Mouse (Mus musculus) heart, postnatal 0 days (tissue): ENCODE measurements around the gene Tnrc6a.

Experiments
- CTCF ChIP-seq: IDR thresholded peaks from 2 replicates; pipeline ENCODE4 v1.5.1; 2016; ENCODE audit warnings: antibody characterized with exemption, control low read depth, low read depth
- EP300 ChIP-seq: IDR thresholded peaks from 2 replicates; pipeline ENCODE4 v1.6.1; 2016; ENCODE audit warnings: antibody characterized with exemption, low read depth

- TF ChIP-seq CTCF = no peak
- no peak for TF ChIP-seq EP300
These were observed 75.5 kb downstream of the Tnrc6a start for GRCm38 (mm10) chr7:123199151-123199550.
